Mouse (Mus musculus) gonadal fat pad, adult 2 months (tissue): ENCODE results near the gene Rap1b. TPM values are rescaled to one million over a fixed set of nuclear protein-coding genes. Genes with fewer than 3 reads are reported as not detected.
"Not testable (repeated sequence)": the region's sequence is repeated elsewhere in the genome, so short reads cannot be mapped to it uniquely, and the experiment has no call there.

Source experiments
- DNase-seq: peaks from one replicate; pipeline ENCODE4 v3.0.0-alpha.2; 2012; ENCODE audit warnings: low read depth
- polyA plus RNA-seq: library from polyadenylated mRNA; depleted of rRNA; stranded (reverse); fragments of >200 nt; gene quantifications from 2 replicates; pipeline ENCODE4 v1.2.3, GENCODE M21; 2012; rRNA removed

The Rap1b gene
- polyA plus RNA-seq: 37.5 and 41.1 TPM in 2 replicates

DNA sequence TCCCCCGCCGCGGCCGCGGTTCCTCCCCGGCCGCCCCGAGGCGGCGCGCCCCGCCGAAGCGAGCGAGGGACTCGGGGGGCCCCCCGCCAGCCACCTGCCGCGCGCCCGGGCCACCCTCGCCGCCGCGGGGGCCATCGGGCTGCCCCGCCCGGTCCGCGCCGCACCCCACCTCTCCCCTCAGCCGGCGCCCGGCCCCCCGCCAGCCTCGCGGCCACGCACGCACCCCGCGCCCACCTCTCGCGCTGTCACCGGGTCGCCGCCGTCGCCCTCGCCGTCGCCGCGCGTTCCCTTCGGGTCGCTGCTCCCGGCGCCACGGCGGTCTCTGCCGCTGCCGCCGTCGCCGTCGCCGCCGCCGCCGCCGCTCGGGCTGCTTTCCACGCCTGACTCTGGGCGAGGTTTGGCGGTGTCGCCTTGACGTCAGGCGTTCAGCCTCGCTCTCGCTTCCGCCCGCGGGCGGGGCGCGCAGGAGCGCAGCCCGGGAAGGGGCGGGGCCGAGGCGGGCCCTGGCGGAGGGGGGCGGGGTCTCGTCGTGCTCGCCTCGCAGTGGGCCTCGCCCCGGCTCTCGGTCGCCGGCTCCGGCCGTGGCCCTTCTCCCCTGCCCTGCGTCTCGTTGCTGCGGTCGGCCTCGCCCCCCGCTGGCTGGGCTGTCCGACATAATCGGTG, at the start of gene Rap1b:
TSS of gene Rap1b (minus strand) at position 439 of the 663 bp plus-strand sequence.
- no peak for DNase-seq

DNA sequence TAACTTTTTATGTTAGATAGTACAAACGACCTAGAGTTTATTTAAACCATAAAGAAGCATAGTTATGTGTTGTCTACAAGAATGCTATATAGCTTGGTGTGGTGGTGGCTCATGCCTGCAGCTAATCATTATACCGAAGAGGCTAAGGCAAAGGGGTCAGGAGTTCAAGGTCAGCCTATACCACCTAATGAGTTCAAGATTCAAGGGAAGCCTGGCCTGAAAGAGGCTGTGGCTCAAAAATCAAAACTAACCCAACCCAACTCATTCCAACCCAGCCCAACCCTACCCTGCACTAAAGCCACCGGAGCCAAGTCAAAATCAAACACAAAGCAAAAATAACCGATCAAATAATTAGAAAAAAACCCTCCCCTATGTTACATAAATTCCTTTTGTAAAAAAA, 49.4 kb upstream of the Rap1b start:
- DNase-seq: no peak

DNA sequence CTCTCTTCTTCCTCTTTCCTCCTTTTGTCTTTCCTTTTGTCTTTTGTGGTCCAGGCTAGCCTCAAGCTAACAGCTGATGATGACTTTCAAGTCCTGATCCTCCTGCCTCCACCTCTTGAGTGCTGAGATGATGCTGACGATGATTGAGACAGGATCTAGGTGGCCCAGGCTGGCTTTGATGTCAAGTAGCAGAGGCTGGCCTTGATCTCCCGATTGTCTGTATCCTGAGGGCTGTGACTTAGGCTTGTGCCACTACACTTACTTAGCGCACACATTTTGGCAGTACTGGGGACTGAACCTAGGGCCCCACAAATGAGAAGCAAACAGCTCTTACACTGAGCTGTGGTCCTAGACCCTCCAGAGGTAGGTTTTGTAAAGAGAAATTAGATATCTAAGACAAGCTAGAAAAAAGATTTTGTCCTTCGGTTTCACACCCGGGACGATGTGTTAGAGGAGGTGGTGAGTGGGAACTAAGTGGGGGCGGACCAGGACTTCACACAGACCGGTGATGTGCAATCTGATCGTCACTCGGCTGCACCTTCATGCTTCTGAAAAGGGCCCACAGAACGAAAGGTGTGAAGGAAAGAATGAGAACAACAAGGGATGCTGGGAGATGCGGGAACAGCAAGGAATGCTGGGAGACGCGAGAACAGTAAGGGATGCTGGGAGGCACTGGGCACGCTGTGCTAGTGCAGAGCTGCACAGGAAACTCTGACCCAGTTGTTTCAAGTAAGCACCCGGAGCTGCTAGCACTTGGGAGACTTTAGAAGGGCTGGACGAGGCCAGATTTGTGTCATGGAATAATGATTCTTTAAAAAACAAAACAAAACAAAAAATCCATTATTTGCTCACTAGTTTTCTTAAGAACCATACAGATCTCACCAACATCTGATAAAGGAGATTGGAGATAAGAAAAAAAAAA, 48.5 kb upstream of the Rap1b start:
- DNase-seq: no peak

DNA sequence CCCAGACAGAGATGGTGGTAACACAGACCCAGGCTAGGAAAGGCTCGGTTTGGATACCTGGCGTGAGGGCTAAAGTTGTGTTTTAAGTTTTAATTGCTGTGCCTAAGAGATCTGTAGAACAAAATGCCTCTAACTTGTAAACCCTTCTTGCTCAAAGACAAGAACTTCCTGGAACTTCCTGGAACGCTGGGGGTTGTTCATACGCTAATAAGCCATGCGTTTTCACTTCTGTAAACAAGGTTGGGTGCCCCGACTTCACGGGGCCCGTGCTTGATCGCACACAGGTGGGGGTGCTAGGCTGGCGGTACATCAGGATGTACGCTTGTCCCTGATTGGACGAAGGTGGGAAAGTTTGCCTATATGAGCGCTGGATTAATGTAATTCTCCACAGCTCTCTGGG, 47.3 kb upstream of the Rap1b start:
- DNase-seq: not testable (repeated sequence)

DNA sequence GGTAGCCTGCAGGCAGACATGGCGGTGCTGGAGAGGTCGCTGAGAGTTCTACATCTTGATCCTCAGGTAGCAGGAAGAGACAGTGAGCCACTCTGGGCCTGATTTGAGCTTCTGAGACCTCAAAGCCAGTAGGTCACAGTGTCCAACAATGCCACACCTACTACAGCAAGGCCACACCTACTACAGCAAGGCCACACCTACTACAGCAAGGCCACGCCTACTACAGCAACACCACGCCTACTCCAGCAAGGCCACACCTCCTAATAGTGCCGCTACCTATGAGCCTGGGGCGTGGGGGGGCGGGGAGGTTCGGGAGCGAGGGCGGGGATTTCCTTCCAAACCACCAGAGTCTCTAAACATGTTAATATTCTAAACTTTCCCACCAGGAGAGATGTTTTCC, 45.5 kb upstream of the Rap1b start:
- DNase-seq: no peak

DNA sequence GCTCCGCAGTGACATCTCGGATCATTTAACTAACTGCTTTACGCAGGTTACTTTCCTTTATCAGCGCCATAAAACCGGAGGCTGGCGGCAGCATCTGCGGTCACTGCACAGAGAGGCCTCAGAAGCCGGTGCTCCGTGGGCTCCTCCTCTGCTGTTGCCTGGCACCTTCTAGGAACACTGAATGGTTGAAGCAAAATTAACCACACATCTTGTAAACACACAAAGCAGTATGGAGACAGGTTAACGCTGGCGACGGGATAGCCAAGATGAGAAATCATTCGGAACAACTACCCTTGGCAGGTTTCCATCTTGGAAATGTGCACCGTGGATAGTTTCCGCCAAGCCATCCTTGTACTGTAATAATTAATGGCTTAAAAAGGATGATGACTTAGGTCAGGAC, 43.0 kb upstream of the Rap1b start:
- no peak for DNase-seq

DNA sequence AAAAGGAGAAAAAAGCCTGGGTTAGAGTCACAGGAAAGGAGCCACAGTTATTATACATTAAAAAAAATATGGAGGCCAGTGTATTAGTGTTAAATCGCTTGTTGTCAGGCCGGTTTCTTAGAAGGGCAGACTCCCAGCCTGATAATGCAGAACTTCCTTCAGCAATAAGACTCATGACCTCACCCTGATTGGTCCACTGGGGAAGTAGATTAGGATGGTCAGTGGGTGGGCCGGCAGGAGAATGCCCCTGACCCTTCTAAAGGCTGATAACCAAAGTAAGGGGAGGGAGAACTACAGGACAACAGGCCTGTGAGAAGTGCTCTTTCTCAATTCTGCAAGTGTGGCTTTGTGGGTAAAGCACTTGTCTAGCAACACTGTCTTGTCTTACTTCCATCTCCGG, 39.5 kb upstream of the Rap1b start:
- no peak for DNase-seq

DNA sequence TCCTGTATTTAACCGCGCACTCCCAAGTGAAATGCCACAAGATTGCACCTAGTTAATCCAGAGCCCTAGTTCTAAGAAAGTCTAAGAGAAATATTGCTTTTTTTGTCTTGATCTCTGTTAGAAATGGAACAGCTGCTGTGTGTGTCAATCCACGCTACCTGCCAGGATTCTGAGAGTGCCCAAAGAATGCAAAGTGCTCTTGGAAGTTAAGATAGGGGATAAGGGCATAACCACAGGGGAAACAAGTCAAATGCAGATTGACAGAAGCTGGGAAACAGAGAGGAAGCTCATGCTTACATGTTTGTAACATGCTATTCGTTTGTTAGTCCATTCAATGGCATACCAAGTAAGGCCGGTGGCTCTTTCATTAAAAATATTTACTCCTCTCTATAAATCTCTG, 38.9 kb upstream of the Rap1b start:
- DNase-seq: no peak

DNA sequence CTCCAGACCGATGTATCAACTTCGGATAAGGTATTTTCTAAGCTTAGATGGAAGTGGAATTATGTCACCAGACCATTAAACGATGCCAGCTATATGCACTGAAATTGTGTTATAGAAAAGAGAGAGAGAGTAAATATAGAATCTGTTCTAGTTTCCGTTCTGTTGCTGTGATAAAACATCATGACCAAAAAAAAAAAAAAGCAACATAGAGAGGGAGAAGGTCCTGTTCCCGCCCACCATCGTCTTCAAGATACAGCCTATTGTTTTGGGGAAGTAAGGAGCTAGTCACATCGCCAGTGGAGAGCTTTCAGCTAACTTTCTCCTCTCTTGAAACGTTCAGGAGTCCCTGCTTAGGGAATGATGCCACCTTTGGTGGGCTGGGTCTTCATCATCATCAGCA, 37.6 kb upstream of the Rap1b start:
- DNase-seq: no peak

DNA sequence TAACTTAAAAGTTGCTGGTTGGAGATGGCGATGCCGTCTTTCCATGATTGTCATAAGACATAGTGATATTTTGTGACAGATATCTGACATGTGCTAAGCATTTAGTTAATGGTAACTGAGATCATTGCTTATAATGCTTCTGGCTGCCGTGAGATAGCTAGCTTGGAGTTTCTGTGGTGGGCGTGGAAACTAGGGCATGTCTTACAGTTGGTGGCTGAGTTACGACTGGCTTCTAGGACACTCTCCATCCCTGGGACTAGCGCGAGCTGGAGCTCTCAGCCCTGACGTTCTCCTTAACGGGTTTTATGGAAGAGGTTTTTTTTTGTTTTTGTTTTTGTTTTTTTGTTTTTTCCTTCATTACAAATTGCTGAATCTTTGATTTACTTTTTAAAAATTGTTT, 32.8 kb upstream of the Rap1b start:
- no peak for DNase-seq

DNA sequence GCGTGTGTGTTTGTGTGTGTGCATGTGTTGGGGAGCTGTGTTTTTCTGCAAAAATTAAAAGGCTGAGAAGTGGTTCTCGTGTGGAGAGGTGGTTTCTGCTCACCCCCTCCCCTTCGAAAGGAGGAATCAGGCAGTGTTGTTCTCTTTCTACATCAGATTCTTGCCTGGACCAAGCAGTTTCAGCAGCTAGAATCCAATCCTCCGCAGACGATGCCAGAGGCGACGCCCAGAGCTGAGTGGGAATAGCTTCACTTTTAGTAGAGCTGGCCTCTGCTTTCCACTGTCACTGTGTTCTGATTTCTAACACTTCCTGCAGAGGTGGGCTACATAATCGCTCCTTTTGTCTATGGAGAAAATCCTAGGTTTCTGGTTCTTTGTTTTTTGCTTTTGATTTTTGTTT, 31.0 kb upstream of the Rap1b start:
- no peak for DNase-seq

DNA sequence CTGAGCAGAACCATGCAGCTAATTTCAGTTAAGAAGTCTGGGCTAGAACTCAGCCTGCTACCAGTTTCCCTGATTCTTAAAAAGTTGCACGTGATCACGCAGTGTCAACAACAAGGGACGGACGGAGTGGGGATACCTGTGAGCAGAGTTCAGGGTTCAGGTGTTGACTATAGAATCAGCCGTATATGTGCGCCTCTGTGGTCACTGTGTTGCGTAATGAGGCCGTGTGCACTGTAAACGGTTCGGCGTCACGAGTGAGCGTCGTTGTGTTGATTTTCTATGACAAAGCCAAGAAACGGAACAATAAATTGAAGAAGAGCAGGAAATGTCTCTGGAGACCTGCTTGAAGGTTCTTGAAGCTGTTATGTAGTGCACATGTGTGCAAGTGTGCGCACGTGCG, 30.6 kb upstream of the Rap1b start:
- no peak for DNase-seq

DNA sequence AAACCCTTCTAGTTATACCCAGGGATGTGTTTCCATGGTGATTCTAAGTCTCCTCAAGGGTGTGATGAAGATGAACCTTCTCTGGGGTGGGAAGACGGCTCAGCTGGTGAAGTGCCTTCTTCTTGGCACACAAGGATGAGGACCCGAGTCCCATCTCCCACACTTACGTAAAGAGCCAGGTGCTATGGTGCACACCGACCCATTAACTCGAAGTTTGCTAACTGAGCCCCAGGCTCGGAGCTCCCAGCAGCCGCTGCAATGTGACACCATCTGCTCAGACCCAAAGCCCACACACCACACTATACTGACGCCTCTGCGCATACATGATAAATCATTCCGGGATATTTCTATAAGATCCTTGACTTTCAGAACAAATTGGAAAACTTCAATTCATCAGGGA, 29.1 kb upstream of the Rap1b start:
- no peak for DNase-seq

DNA sequence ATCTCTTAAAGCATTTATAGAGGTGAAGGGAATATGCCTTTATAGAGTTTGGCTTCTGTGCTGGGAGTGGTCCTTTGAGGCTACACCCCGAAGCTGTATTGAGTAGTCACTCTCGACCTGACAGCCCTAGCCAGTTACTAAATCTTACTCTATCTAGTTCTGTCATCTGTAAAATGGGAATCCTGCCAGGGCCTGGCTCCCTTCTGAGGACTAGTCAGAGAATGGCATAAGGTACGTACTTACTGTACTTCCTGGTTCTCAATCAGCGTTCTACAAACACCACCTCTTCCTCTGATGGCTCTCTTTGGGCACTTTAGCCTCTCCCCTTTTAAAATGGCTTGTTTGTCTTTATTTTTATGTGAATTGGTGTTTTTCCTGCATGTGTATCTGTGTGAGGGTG, 28.1 kb upstream of the Rap1b start:
- peak; percentile 14 for DNase-seq

DNA sequence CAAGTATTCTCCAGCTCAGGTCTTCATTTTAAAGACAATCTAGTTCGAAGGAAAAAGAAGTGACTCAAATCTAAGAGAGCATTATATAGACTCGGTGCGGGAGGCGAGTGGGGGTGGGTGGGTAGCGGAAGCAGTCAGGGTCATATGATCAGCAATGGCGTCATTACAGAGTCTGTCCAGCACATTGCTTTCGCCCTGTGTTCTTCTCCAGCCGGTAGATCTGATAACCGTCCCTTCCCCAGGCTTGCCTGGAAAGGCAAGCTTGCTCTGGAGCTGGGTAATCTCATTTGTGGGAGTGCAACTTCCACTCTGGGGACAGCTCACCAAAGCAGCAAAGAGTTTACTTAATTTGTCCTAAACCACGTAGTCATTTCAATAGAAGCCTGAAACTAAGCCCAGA, 26.6 kb upstream of the Rap1b start:
- no peak for DNase-seq

DNA sequence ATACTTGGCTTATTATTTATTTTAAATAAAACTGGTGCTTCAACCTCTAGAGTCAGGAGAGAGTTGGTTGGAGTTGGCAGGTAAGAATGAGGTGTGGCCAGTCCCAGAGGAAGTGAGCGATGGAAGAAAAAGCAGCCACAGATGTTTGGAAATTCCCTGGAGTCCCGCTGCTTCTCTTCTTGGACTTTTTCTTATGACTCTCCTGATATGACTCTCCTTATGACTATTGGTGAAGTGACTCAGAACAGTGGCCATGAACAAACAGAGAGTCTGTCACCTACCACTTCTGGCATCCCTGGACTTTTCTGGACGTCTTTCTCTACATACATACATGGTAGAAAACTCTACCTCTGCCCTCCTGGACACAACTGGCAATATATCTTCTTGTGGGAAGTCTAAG, 21.5 kb upstream of the Rap1b start:
- no peak for DNase-seq

DNA sequence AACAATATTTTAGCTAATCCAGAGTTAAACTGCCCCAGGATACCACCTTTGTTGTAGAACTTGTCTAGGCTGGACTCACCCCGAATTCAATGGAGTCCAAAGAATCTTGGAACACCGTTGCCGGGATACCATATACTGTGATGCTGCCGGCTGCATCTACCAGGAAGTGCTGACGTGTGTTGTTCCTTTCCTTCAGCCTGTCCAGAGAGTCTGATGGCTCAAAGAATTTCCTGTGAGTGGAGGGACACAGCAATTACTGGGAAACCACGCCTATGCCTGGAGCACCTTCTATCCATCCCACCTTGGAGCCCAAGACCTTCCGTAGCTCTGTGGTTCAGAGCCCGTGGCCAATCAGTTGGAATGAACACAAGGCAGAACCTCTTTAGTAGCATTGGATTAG, 20.8 kb upstream of the Rap1b start:
- no peak for DNase-seq

DNA sequence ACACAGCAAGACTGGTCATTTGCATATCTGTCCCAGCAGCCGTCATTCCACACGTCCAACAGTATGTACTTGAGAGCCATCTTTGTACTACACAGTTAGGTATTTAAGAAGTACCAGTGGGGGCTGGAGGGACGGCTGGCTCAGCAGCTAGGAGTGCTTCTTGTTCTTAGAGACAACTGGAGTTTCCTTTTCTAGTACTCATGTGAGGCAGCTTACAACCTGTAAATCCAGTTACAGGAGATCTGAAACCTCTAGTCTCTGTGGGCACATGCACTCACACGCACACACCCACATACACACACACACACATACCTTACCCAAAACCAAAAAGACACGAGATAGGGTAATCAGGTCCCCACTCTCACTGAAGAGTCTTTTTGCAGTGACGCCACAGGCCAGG, 18.9 kb upstream of the Rap1b start:
- no peak for DNase-seq

DNA sequence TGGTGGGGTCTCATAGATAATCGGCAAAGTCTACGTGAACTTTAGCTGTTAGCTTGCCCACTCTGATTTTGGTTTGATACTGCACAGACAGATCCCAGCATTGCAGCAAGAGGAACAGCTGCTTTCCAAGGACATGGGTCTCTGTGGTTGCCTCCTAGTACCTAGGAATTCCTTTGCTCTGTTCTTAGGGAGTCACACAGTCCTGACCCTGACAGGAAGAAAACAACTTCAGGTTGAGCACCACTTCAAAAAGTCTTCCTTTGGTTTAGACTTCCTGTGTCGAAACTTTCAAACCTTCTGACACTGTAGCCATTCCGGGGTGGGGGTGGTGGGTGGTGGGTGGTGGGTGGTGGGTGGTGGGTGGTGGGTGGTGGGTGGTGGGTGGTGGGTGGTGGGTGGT, 18.4 kb upstream of the Rap1b start:
- no peak for DNase-seq

DNA sequence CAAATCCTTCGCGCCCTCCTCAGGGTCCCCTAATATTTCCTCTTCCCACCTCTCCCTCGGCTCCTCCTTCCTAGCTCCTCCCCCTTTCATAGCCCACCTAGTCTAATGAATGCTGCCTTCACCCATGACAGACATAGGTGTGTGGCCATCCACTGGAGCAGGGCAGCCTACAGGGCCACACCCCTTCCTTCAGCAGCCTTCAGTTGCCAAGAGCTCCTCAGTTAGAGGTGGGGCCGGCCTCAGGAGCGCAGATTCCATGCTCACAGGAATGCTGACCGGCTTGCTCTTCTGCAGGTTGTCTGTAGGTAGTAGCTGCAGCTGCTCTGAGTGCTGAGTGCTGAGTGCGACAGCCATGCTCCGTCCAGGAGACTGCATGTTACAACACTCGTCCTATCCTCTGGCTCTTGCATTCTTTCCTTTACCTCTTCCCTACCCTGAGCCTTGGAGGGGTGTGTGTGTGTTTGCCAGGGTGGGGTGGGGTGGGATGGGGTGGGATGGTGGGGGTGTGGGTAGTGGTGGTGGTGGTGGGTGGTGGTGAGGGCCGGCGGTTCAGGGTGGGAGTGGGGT, 16.3 kb upstream of the Rap1b start:
- DNase-seq: no peak

DNA sequence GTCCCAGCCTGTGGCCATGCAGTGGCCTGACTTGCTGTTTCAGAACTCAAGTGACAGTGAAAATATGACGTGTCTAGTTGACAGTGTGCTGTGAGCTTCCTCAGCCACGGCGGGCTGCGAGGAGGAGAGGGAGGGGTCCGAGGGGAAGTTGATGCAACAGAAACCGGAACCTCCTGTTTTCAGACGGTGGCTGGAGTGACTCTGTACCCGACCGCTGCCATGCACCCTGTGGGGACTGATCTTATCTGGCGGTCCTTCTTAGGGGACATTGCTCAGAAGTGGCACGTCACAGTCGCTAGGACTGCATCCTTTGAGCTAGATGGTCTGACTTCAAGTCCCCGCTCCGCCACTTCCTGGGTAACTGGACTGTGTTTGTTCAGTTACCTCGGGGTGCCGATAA, 15.1 kb upstream of the Rap1b start:
- no peak for DNase-seq

DNA sequence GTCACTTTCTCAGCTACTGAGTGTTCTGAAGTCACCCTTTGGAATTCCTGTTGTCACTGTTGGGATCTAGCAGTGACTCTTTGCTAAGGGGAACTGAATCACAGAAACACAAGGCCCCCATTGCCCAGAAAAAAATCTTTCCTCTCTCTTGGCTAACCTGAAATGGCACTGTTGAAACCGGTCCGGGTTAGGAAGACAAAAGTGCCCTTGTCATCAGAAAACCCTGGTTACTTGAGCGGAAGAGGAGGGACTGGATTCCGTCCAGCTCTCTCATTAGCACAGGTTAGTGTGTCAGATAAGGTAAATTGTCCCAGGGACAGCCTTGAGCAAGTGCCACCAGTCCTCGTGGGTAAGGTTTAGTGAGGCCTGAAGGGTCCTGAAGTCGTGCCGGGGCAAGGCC, 14.5 kb upstream of the Rap1b start:
- no peak for DNase-seq

DNA sequence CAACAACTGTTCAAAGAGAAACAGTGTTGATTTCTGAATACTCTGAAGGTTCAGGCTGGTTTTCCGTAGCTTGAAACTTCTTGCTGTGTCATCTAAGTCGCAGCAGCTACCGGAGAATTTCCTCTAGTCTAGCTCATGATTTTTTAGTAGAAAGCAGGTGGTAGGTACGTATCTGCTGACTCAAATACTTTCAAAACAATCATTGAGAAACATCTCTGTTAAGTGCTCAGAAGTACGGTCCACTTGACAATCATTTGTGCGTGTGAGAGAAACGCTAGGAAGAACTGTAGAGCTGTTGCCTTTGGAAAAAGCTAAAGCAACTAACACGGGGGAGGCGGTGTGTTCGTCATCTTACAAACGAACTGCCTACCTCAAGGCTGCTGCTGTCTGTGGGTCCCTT, 14.0 kb upstream of the Rap1b start:
- no peak for DNase-seq
